In the genomic region with DNA sequence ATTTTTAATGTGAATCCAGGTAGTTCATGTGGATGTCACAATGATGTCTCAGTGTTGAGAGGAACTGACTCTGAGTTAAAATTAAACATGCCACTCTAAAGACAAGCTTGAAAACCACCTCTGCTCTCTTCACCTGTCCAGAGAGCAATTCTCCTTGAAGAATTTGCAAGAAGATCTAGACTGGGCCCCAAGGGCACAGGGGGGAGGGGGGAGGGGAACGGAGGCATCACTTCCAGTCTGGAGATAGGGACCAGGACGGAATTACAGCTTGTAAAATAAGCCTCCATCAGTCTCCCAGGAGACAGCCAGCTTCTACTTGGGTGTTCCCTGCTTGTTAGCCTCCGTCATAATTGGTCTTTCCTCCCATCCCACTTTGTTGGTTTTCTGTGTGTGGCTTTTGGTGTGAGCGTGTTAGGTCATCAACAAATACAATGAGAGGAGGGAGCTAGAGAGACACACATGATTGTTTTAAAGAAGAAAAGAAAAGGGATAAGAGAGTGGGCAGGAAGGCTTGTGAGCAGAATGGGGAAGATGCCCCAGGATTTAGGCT, we compare ENCODE assay signal across 23 mouse cellular contexts. TPM values are rescaled to one million over a fixed set of nuclear protein-coding genes. Genes with fewer than 3 reads are reported as not detected.
DNase-seq lines count a peak whose midpoint lies in the region; ATAC-seq and TF ChIP-seq lines count a peak whose summit lies in the region.
"Had no signal": no experiment of that assay in that cellular context is flagged by ENCODE, and none has a peak within 500 bp of the region (broad histone marks: within the 10 kb centered on the region; RNA-seq: fewer than 3 reads in every experiment).

No protein-coding gene starts in this region.

- H3K27ac ChIP-seq in midbrain, embryonic 12.5 days (replicated peaks) = no peak overlapping the region
- no peak overlapping the region for H3K27ac ChIP-seq in midbrain, embryonic 14.5 days (replicated peaks; ENCODE audit: low read depth, low read length)
- H3K27ac ChIP-seq: embryonic facial prominence, embryonic 15.5 days; hindbrain, embryonic 12.5 days; layer of hippocampus, adult 2 months; limb, embryonic 13.5 days had no signal

- H3K36me3 ChIP-seq in midbrain, embryonic 12.5 days = no peaks in the 10 kb centered on the region
- no peaks in the 10 kb centered on the region for H3K36me3 ChIP-seq in midbrain, embryonic 14.5 days (ENCODE audit: control insufficient read depth, insufficient read depth, low read length)
- H3K36me3 ChIP-seq: embryonic facial prominence, embryonic 15.5 days; hindbrain, embryonic 12.5 days; limb, embryonic 13.5 days had no signal

- no peak for TF ChIP-seq POLR2A in lung, adult 2 months (IDR thresholded peaks at IDR 0.05; ENCODE audit: borderline replicate concordance, extremely low read depth, low read depth, low read length)

- peaks cover 93% of the 10 kb centered on the region for H3K27me3 ChIP-seq in midbrain, embryonic 12.5 days
- H3K27me3 ChIP-seq in midbrain, embryonic 14.5 days (ENCODE audit: control insufficient read depth, insufficient read depth, low read length) = peaks cover 93% of the 10 kb centered on the region

- ATAC-seq in midbrain, embryonic 12.5 days (ENCODE audit: low FRiP score, low read depth) = no peak
- no peak for ATAC-seq in midbrain, embryonic 14.5 days (ENCODE audit: low FRiP score, low TSS enrichment)
- ATAC-seq: activated CD4-positive, CD25-positive, alpha-beta regulatory T cell, adult 4 months; forebrain, embryonic 16.5 days; inflammation-experienced regulatory T-cells, adult 6 months; Patski had no signal

- no peak for TF ChIP-seq CTCF in lung, adult 2 months (IDR thresholded peaks at IDR 0.05; ENCODE audit: insufficient read depth, low read length)

- no peak overlapping the region for H3K9ac ChIP-seq in midbrain, embryonic 12.5 days (replicated peaks)
- H3K9ac ChIP-seq in midbrain, embryonic 14.5 days (replicated peaks; ENCODE audit: low read length) = no peak overlapping the region
- H3K9ac ChIP-seq: embryonic facial prominence, embryonic 15.5 days; hindbrain, embryonic 12.5 days; limb, embryonic 13.5 days had no signal

- 0 out of 2 replicates have a peak overlapping the region, but pooled peaks have one; percentile 2 for H3K4me2 ChIP-seq in midbrain, embryonic 12.5 days (replicated peaks)
- no peak overlapping the region for H3K4me2 ChIP-seq in midbrain, embryonic 14.5 days (ENCODE audit: low read length)
- H3K4me2 ChIP-seq: embryonic facial prominence, embryonic 15.5 days; hindbrain, embryonic 12.5 days; limb, embryonic 13.5 days had no signal

- no peak overlapping the region for H3K4me3 ChIP-seq in lung, adult 2 months (replicated peaks; ENCODE audit: extremely low read depth, low read depth, low read length)
- no peak overlapping the region for H3K4me3 ChIP-seq in midbrain, embryonic 12.5 days
- H3K4me3 ChIP-seq in midbrain, embryonic 14.5 days (replicated peaks; ENCODE audit: low read depth, low read length) = no peak overlapping the region
- H3K4me3 ChIP-seq: embryonic facial prominence, embryonic 15.5 days; hindbrain, embryonic 12.5 days; layer of hippocampus, adult 2 months; limb, embryonic 13.5 days had no signal

- H3K9me3 ChIP-seq in midbrain, embryonic 12.5 days = no peaks in the 10 kb centered on the region
- no peaks in the 10 kb centered on the region for H3K9me3 ChIP-seq in midbrain, embryonic 14.5 days (ENCODE audit: control insufficient read depth, low read length)
- H3K9me3 ChIP-seq: embryonic facial prominence, embryonic 15.5 days; hindbrain, embryonic 12.5 days; limb, embryonic 13.5 days had no signal

- peak; percentile 32 for DNase-seq in lung, adult 2 months
- DNase-seq in lung, postnatal 14 days = no peak
- no peak for DNase-seq in midbrain, embryonic 14.5 days
- peak; percentile 80 for DNase-seq in retina, postnatal 1 day
- no peak for DNase-seq in cerebellum, adult 8-10 months
- no peak for DNase-seq in B cell, adult 2 months
- DNase-seq: adrenal gland, postnatal 14 days; gastrocnemius, postnatal 25 days; kidney, adult 2 months; kidney, postnatal 14 days; layer of hippocampus, postnatal 36 days; thymus, adult 18-20 months; thymus, postnatal 4 days had no signal

- 11% methylated on average over 4 of the region's 4 CpGs for WGBS in lung, adult 2 months
- 0% methylated on average over 4 of the region's 4 CpGs for WGBS in midbrain, embryonic 12.5 days
- WGBS in midbrain, embryonic 14.5 days = 2% methylated on average over 4 of the region's 4 CpGs

- no peaks in the 10 kb centered on the region; the same call in 1 of the 2 replicates for H3K4me1 ChIP-seq in lung, adult 2 months (ENCODE audit: control insufficient read depth, insufficient read depth, low read length)
- 0 out of 2 replicates have a peak, but pooled peaks cover 4% of the 10 kb centered on the region for H3K4me1 ChIP-seq in midbrain, embryonic 12.5 days
- H3K4me1 ChIP-seq in midbrain, embryonic 14.5 days (ENCODE audit: control insufficient read depth, insufficient read depth, low read length) = no peaks in the 10 kb centered on the region
- H3K4me1 ChIP-seq: embryonic facial prominence, embryonic 15.5 days; hindbrain, embryonic 12.5 days; limb, embryonic 13.5 days had no signal

RNA-seq across cellular contexts. Expression of a gene that starts 10.1 kb away (rescaled TPM):
- polyA plus RNA-seq in lung, adult 2 months (2012; rRNA removed) = 80.1 and 106 TPM in 2 replicates
- 6.7 and 14.0 TPM in 2 replicates for polyA plus RNA-seq in midbrain, embryonic 12.5 days (2016; fragmentation: Nextera tagmentation; extraction: Ambion mirVana)
- 5.1 and 8.1 TPM in 2 replicates for polyA plus RNA-seq in midbrain, embryonic 14.5 days (2014; fragmentation: Nextera tagmentation; extraction: Ambion mirVana)
- polyA plus RNA-seq: activated CD4-positive, CD25-positive, alpha-beta regulatory T cell, adult 4 months; forebrain, embryonic 16.5 days; heart, postnatal 0 days; inflammation-experienced regulatory T-cells, adult 6 months; kidney, adult 2 months had no signal

Comparison
In these comparisons a context has a peak if more than half of its experiments do, and no peak if none do; other contexts are left out.
1. DNase-seq: peak in lung, adult 2 months (single experiment) and retina, postnatal 1 day (single experiment); none in lung, postnatal 14 days (single experiment), midbrain, embryonic 14.5 days (single experiment), cerebellum, adult 8-10 months (single experiment) and B cell, adult 2 months (0 of 2).